Mouse (Mus musculus): Measurements from ENCODE around the gene Hoxa11.

Hoxa11 gene

DNA sequence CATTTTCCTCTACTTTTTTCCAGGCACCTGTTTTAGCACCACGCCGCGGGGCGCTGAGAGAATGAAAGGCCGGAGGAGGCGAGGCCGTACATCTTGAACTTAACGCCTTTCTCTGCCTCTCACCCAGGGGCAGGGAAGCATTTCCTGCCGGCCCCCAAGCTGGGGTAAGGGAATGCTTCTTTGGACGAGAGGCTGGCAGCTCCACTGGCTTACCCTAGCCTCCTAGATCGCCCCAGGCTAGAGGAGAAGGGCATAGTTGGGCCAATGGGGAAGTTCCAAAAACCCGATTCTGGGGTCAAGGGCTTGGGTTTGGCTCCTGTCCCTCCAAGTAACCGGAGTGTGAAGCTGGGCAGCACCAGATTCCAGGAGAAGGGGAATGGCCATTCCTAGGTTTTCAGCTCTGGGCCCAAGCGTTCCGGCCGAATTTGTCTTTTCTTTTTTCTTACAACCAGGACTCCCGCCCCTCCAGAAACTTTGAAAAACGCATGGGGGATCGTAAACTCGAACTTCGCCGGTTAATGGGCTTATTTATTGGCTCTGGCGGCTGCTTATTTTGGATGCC is 12.5 kb downstream of the Hoxa11 start:
- DNase-seq (ENCODE audit: low spot score in 2 of 2) = no peak

DNA sequence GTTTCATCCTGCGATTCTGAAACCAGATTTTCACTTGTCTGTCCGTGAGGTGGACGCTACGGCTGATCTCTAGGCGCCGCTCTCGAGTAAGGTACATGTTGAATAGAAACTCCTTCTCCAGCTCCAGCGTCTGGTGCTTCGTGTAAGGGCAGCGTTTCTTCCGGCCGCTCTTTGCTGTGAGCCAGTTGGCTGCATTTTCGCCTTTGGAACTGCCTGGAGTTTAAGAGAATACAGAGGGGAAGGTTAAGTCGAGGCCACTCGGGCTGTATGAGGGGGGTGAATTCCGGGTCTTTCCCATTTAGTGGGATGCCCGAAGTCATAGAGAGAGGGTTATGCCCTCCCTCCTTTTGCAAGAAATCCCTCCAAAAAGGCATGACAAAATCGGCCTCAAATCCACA is 13.0 kb downstream of the Hoxa11 start:
- DNase-seq (ENCODE audit: low spot score in 2 of 2) = no peak

DNA sequence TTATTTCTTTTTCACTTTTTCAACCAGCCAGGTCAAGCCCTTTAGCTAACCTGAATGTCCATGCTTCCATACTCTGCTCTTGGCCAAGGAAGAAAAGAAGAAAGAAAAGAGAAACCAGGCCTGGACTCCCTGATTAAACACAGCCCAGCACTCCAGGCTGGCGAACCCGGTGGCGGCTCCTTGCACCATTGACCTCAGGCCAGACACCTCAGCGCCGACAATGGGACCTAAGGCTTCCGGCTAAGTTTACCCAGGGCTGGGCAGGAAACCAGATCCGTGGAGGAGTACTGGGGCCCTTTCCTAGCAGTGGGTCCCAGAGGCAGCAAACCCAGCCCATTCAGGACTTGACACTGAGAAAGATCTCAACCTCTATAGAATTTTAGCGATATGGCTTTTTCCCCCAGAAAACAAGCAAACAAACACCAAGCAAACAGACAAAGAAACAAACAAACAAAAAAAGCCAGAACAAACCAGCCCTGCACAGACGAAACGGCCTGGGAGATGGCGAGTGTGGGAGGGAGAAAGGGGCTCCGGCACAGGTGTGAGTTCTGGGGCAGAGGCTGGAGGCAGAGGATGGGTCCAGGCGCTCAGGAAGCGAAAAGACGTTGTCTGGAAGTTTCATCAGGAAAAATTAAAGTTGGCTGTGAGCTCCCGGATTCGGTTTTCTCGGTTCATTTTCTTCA is 13.6 kb downstream of the Hoxa11 start:
- DNase-seq (ENCODE audit: low spot score in 2 of 2) = no peak

DNA sequence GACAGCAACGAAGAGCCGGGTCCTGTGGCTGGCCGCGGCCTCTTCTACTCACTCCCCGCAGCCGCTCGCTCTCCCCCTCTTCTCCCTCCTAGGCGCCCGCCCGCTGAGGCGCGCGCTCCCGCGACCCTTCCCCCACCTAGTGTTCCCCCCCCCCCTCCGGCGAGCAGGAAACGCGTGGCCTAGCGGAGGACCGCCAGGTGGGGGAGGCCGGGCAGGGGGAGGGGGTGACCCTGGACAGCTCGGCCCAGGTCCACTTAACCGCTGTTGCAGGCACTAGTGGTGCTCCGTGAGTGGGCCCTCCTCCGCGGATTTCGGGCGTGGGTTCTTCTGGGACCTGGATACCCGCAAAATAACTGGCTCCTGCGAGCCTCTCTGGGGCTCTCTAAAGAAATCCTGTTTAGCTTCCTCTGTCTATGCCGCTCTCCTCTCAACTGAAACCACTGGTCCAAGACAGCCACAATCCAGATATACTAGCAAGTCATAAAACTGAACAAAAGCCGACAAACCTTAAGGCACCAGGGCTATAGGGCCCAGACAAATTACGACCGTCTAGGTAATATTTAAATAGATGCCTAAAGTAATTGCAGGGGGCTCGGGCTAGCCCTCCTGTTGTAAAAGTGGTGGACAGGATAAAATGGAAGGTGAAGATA is 15.0 kb downstream of the Hoxa11 start, which contains the start of gene Hoxa9:
Gene Hoxa9, minus strand, starts transcription at position 574 of the 650 bp plus-strand sequence.
- no peak for DNase-seq (ENCODE audit: low spot score in 2 of 2)

DNA sequence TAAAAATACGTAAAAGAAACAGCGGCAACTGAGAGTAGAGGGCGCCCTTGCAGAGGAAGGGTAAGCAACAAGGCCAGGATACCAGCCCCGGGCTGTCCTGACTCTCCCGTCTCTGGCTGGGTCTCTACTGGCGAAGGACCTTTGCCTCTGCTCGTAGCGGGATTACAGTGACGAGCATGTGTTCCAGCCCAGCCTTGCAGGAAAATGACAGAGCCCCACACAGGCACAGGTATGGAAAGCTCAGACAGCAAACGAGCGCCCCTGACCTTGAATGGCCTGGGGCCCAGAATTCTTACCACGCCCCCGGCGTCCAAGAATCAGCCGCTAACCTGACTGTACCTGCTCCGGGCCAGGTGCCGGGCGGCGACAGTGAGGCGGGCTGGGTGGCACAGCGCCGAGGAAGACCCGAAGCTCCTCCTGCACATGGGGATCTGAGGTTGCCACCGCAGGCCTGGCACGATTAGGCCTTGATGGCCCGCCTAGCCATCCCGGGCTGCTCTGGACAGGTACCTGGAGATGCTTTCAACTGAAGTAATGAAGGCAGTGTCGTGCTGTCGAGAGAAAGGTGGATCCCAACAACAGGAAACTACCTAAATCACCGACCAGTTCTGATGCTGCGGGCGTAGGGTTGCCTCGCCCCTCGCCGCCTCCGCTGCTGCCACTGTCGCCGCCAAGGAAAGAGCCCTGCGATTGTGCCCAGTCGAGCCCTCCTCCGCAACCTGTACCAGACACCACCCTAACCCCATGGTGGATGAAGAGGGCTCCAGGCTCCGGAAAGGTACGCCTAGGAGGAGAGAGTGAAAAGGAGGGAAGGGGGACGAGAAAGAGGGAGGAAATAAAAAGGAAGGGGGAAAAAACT is 15.8 kb downstream of the Hoxa11 start:
- DNase-seq (ENCODE audit: low spot score in 2 of 2) = no peak

DNA sequence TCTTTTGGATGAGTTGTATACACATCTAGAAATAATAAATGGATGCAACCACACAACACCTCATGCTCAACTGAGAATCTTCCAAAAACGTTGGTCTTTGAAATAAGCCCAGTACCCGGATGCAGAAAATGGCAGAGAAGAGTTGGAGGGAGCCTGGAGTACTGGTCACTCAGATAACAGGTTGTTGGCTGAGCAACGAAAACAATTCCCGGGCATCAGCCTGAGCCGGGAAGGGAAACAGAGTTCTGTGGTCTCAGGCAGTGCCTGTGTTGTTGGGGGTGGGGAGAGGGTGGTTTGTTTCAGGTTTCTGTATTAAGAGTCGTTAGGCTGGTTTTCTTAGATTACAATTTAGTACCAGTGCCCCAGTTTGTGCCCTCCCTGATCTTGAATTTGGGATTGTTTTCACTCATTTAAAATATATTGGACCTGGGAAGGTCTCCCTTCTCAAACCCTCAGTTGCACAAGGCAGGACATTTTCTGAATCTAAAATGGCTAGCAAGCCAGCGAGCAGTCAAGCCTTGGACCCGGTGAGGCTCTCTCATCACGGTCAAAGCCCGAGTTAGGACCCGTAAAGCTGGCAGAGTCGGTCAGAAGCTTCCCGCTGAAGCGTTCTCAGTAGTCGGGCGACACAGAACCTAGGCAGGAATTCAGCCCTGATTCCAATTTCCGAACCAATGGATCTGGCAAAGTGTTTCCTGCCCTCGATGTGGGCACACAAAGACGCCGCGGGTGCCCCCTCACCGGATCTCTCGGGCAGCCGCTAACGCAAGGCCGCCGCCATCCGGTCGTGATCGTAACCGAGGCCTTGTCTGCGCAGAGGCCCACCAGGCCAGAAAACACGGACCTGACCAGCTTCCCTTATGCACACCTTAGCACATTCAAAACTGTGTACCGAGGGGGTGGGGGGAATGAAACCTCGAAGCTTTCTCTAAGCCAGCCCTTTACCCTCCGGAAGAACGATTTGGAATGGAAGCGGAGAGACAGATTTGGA is 16.8 kb downstream of the Hoxa11 start:
- DNase-seq (ENCODE audit: low spot score in 2 of 2) = no peak

DNA sequence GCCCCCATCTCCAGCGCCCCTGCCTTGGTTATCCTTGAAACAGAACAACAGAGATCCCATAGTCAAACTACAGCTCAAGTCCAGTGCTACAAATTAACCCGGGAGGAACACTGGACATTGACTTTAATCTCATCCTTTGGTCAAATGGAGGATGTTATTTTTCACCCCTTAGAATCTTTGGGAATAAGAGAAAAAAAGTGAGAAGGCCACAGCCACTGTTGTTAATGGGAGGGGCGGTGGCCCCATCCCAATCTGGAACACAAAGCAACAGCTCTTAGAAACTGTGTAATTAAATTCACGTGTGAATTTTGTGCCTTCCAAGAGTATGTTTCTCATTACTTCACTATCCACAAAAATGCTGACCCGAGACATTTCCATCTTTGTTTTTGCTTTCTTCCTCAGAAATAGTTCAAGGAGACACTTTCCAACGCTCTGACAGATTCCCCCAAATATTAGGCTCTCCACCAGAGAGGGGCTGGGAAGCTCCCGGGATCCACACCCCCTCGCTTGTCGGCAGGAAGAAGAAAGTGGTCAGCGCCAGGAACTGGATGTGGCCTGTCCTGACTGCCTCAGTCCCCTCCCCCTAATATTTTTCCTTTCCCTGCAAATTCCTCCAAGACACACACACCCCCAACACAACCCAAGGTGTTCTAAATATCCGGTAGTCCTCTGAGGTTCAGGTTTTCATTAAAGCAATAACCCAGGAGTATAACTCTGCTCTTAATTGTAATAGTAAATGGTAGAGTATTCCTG is 18.0 kb downstream of the Hoxa11 start:
- no peak for DNase-seq (ENCODE audit: low spot score in 2 of 2)

DNA sequence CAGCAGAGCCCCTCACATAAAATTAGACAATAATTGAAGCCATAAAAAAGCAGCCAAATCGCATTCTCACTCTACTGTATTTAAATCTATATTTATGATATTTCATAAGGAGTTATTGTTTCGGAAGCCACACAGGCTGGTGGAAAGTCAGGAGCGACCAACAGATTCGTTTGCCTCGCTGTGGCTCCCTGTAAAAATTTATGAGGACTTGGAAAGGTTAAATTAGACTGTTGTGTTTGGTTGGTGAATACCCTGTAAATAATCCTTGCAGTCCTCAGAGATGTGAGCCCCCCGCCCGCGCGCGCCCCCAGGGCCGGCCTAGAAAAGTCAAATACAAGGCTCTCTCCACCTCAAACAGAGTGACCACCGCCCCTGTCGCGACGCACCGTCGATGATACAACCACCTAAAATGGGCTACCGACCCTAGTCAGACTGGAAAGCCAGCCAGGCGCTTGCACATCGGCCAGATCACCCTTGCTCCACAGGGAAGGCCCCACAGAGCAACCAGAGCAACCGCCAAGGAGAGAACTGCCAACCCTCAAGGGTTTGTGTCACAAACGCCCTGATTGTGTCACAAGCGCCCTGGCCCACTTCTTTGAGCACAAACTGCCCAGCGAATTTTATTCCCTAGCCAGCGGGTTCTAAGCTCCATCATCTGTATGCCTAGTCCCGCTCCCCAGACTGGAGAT is 18.9 kb downstream of the Hoxa11 start:
- no peak for DNase-seq (ENCODE audit: low spot score in 2 of 2)

DNA sequence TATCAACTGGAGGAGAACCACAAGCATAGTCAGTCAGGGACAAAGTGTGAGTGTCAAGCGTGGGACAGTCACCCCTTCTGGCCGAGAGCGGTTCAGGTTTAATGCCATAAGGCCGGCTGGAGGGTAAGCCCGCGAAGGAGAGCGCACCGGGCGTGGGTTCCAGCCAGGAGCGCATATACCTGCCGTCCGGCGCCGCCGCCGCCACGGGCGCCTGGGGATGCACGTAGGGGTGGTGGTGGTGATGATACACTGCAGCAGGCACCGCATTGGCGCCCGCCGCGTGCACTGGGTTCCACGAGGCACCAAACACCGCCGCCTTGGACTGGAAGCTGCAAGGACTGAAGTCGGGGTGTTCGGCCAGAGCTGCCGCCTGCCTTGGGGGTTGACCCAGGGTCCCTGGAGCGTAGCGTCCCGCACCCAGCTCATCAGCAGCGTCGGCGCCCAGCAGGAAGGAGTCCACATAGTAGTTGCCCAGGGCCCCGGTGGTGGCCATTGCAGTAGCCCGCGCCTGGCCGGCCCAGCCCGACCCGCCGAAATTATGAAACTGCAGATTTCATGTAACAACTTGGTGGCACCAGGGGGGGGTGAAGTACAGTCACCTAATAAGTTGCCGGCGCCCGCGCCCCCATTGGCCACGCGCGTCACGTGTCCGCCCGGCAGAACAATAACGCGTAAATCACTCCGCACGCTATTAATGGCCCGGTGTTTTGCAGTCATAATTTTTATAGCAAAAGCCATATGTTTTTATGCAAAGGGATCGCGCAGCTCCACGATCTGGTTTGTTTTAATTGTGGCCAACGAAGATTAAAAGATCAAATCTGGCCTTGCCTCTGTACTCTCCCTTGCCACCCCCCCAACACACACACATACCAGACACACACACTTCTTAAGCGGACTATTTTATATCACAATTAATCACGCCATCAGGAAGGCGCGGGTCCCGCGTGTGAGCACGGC is 19.7 kb downstream of the Hoxa11 start:
- no peak for DNase-seq (ENCODE audit: low spot score in 2 of 2)

DNA sequence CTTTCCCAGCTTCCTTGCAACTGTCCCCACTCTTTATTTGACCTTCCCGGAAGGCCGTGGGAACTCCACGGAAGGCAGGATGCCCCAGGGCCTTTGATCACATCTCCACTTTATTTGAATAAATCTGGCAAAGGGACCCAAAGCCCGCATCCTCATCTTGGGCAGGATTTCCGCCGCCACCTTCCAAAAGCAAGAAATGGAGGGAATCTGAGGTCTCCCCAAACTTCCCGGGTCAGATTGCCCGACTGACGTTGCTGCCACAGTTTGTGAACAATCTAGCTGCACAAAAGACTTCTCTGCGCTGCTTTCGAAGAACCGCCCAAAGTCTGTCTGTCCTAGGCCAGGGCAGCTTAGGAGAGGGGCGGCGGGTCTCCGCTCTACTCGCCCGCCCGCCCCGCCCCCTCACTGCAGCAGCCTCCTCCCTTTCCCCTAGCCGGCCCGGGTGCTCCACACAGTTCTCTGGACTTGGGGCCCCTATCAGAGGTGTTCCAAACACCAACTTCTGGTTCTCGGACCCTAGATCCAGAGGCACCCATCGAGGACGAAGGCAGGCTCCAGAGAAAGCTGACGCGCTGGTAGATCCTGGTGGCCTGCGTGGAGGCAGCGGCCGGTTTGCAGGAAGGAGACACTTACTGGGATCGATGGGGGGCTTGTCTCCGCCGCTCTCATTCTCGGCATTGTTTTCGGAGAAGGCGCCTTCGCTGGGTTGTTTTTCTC is 20.6 kb downstream of the Hoxa11 start:
- DNase-seq (ENCODE audit: low spot score in 2 of 2) = no peak

DNA sequence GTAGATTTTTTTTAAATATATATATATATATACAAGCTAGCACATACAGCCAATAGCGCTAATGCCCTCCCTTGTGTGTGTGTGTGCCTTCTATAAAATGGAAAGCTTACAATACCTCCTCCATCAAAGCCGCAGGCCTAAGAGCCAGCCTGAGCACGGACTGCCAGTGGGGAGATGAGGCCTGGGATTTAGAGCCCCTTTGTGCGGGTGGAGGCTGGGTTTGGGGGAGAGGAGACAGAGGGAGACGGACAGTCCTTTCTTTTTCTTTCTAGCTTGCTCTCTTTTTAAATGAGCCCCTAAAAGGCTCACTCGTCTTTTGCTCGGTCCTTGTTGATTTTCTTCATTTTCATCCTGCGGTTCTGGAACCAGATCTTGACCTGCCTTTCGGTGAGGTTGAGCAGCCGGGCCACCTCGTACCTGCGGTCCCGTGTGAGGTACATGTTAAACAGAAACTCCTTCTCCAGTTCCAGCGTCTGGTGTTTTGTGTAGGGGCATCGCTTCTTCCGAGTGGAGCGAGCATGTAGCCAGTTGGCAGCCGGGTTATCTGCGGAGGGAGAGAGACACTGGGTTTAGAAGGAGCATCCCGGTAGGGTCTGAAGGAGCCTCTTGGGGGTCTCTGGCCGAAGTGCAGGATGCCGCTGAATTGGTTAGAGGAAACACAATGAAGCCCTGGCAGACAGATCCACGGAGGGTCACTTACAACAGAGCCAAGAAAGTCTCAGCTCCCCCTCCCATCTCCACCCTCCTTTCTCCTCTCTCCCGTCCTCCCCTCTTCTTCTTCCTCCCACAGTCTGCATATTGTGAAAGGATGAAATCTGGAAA is 21.5 kb downstream of the Hoxa11 start:
- DNase-seq (ENCODE audit: low spot score in 2 of 2) = no peak

DNA sequence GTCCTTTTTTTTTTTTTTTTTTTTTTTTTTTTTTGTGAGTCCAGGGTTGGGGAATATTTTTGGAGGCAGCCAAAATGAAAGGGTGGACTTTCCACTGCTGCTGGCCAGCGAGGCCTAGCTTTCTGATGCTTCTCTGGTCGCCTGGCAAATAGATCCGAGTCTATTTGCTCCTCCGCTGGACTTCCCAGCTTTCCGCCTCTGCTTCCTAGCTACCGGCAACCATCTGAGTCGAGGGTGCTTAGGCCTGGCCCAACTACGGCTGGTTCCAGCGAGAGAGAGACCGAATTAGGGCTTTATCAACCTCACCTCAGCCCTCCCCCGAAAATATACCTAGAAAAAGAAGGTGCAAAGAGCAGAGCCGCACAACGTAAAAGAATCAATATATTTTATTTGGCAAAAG is 22.9 kb downstream of the Hoxa11 start:
- DNase-seq (ENCODE audit: low spot score in 2 of 2) = no peak

DNA sequence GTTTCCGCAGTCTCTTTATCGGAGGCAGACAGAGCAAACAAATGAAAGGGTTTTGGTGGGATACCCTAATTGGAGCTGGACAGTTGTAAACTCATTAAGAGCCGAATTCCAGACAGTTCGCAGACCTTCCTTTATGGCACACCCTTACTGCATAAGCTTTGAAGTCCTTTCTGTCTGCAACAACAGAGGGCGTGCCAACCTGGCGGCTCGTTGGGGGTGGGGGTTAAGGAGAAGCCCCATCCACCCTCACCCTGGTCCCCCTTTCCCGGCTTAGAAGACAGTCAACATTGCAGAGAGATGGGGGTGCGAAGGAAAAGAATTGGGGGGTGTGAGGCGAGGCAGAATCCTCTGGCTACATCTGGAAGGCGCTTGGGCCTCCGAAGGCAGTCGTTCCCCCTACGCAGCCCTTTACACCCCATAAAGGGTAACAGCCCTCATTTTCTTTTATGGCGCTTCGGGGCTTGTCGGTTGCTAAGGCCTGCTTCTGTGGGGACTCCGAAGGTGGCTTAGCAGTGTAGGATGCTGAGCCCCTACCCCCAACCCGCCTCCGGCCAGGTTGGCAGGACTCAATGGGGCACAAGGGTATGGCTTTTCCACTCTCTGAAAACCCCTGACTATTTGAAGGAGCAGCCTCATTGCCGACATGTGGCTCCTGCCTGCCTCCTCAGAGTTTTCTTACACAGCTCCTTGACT is 23.5 kb downstream of the Hoxa11 start:
- no peak for DNase-seq (ENCODE audit: low spot score in 2 of 2)

DNA sequence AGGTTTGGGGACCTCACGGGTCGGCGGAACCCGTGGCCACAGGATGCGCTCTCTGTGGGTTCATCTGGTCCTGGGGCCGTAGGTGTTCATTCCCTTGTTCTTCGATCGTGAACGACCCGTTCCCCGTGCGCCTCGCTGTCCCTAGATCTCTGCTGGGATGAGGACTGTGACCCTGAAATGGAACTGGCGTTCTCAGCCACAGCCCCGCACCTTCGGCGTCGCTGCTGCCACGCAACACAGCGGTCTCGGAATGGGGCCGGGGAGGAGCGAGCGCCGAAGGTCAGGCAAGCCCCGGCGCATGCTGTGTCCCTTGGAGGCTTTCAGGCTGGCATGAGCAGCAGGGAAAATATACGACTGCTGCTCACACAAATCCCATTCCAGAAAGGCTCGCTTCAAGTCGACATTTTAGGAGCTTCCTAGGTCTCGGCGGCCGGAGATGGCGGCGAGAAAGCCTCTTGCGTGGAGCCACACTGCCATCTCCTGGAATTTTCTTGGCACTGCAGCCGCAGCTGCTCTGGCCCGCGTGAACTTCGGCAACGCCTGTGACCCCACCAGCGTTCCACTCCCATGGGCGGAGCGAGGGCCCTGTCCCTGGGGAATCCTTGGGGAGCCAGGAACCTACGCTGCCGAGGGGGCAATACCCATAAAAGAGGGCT is 24.1 kb downstream of the Hoxa11 start, which contains the start of gene Hoxa7:
Gene Hoxa7, minus strand, starts transcription at position 518 of the 656 bp plus-strand sequence.
- DNase-seq (ENCODE audit: low spot score in 2 of 2) = peak; percentile 77 to 90

DNA sequence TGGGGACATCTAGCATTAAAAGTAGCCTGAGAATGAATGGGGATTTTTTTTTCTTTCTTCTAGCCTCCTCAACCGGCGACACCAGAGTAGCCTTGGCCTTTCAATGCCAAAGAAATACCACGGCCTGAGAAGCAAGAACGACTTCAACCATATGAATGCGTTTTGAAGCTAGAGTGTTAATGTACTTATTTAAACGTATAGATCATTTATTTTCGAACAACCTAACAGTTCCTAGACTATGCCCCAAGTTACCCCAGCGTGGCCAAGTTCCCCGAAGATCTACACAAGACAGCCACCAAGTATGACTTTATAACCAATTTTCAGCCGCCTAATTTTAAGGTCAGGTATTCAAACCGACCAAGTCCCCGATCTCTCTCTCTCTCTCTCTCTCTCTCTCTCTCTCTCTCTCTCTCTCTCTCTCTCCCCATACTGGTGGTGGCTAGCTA is 24.7 kb downstream of the Hoxa11 start:
- DNase-seq (ENCODE audit: low spot score in 2 of 2) = no peak

Data from cerebellum, postnatal 4 days (tissue).